ENCODE assay signal across 23 mouse cellular contexts in the genomic region with DNA sequence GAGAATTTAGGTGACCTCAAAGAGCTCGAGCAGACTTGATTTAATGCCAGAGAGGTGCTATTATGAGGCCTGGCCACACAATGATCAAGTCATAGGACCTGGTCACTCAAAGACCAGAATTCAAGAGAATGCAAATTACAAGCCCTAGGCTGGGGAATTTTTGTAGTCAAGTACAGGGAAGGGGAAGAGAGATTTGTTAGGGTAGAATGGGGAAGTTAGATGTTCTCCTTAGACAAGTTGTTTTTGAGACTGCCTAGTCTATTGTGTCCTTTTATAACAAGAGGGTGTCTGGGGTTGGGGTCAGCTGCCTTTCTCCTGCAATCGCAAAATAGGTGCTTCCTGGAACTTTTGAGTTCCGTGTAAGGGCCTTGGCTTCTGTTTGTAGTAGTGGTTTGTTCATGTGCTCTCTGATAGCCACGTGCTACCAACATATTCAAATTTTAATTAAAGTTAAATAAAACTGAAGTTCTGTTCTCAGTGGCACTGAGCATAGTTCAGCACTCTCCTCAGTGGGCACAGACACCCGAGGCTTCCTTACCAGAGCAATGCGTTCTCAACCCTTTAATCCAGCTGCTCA. TPM values are rescaled to one million over a fixed set of nuclear protein-coding genes. Genes with fewer than 3 reads are reported as not detected.
"Had no signal": no experiment of that assay in that cellular context is flagged by ENCODE, and none has a peak within 500 bp of the region (broad histone marks: within the 10 kb centered on the region; RNA-seq: fewer than 3 reads in every experiment).

No protein-coding gene starts in this region.

- H3K9me3 ChIP-seq: kidney, embryonic 15.5 days; limb, embryonic 13.5 days; liver, embryonic 12.5 days; midbrain, embryonic 15.5 days; neural tube, embryonic 12.5 days had no signal

- ATAC-seq: intestine, embryonic 16.5 days; liver, embryonic 12.5 days; midbrain, embryonic 15.5 days had no signal

- H3K9ac ChIP-seq: kidney, embryonic 15.5 days; limb, embryonic 13.5 days; liver, embryonic 12.5 days; lung, embryonic 14.5 days; midbrain, embryonic 15.5 days; neural tube, embryonic 12.5 days had no signal

- H3K4me3 ChIP-seq: kidney, embryonic 15.5 days; limb, embryonic 13.5 days; liver, embryonic 12.5 days; megakaryocyte, embryonic 14.5 days; midbrain, embryonic 15.5 days; neural tube, embryonic 12.5 days had no signal

- H3K36me3 ChIP-seq: kidney, embryonic 15.5 days; limb, embryonic 13.5 days; liver, embryonic 12.5 days; midbrain, embryonic 15.5 days; neural tube, embryonic 12.5 days had no signal

- DNase-seq: kidney, adult 2 months; kidney, postnatal 14 days; left cerebral cortex, postnatal 4 days; lung, embryonic 14.5 days; lung, postnatal 10 days; right cerebral cortex, postnatal 14 days; thymus, adult 2 months; thymus, postnatal 25 days had no signal

- H3K4me1 ChIP-seq: kidney, embryonic 15.5 days; limb, embryonic 13.5 days; liver, embryonic 12.5 days; megakaryocyte, embryonic 14.5 days; midbrain, embryonic 15.5 days; neural tube, embryonic 12.5 days had no signal

- H3K27ac ChIP-seq: kidney, embryonic 15.5 days; limb, embryonic 13.5 days; liver, embryonic 12.5 days; macrophage; midbrain, embryonic 15.5 days; neural tube, embryonic 12.5 days had no signal

- H3K27me3 ChIP-seq: kidney, embryonic 15.5 days; limb, embryonic 13.5 days; liver, embryonic 12.5 days; midbrain, embryonic 15.5 days; neural tube, embryonic 12.5 days had no signal

- H3K4me2 ChIP-seq: kidney, embryonic 15.5 days; limb, embryonic 13.5 days; liver, embryonic 12.5 days; lung, embryonic 14.5 days; midbrain, embryonic 11.5 days; midbrain, embryonic 15.5 days; neural tube, embryonic 12.5 days had no signal

RNA-seq across cellular contexts. Expression of gene Gabrr1, which starts 33.1 kb away (rescaled TPM):
- total RNA-seq: monocyte, adult 5-6 weeks; neutrophil, adult 5-6 weeks had no signal
- polyA plus RNA-seq: intestine, embryonic 16.5 days; kidney, adult 2 months; limb, embryonic 13.5 days; liver, embryonic 16.5 days; lung, embryonic 14.5 days; macrophage; neural tube, embryonic 12.5 days; spleen, adult 2 months; stomach, embryonic 14.5 days; urinary bladder, adult 2 months had no signal

RNA-seq across cellular contexts. Expression of gene Gabrr2, which starts 36.4 kb away (rescaled TPM):
- total RNA-seq: monocyte, adult 5-6 weeks had no signal
- polyA plus RNA-seq: kidney, embryonic 15.5 days; liver, embryonic 12.5 days; liver, embryonic 16.5 days; macrophage had no signal
